Mouse (Mus musculus): ENCODE measurements around the gene Ppm1k. TPM values are rescaled to one million over a fixed set of nuclear protein-coding genes. Genes with fewer than 3 reads are reported as not detected.

The Ppm1k gene
- polyA plus RNA-seq, 1 experiment from 2014 or later = 0.81 TPM

GRCm38 (mm10) chr6:57541737-57542335 lies 6.6 kb upstream of the Ppm1k start:
- WGBS = 84% methylated on average over 1 of the region's 1 CpGs
- Histone ChIP-seq H3K9ac (ENCODE audit: low read depth, low read length) (no peak overlapping the region), H3K4me2 (replicated peaks; ENCODE audit: low read depth) (no peak overlapping the region), H3K27me3 (replicated peaks; ENCODE audit: control insufficient read depth, insufficient read depth, low read length) (no peaks in the 10 kb centered on the region), H3K4me3 (ENCODE audit: low read depth, low read length) (no peak overlapping the region), H3K27ac (ENCODE audit: low read depth, low read length) (no peak overlapping the region), H3K4me1 (replicated peaks; ENCODE audit: control insufficient read depth, insufficient read depth, low read length) (no peaks in the 10 kb centered on the region), H3K36me3 (ENCODE audit: control insufficient read depth, insufficient read depth) (no peaks in the 10 kb centered on the region), H3K9me3 (ENCODE audit: control insufficient read depth) (no peaks in the 10 kb centered on the region)
- no peak for ATAC-seq
- TF ChIP-seq CTCF (IDR thresholded peaks at IDR 0.05; ENCODE audit: low read depth) = no peak

- 61% methylated on average over 5 of the region's 5 CpGs for WGBS
- H3K36me3 ChIP-seq (ENCODE audit: control insufficient read depth, insufficient read depth) = no peaks in the 10 kb centered on the region
- H3K4me1 ChIP-seq (replicated peaks; ENCODE audit: control insufficient read depth, insufficient read depth, low read length) = no peaks in the 10 kb centered on the region
- no peak overlapping the region for H3K9ac ChIP-seq (ENCODE audit: low read depth, low read length)
- H3K4me3 ChIP-seq (ENCODE audit: low read depth, low read length) = no peak overlapping the region
- H3K4me2 ChIP-seq (replicated peaks; ENCODE audit: low read depth) = no peak overlapping the region
- H3K27me3 ChIP-seq (replicated peaks; ENCODE audit: control insufficient read depth, insufficient read depth, low read length) = no peaks in the 10 kb centered on the region
- no peak for ATAC-seq
- TF ChIP-seq CTCF (IDR thresholded peaks at IDR 0.05; ENCODE audit: low read depth) = no peak
- H3K9me3 ChIP-seq (ENCODE audit: control insufficient read depth) = no peaks in the 10 kb centered on the region
- H3K27ac ChIP-seq (ENCODE audit: low read depth, low read length) = no peak overlapping the region
Measured at GRCm38 (mm10) chr6:57540950-57541498, 5.8 kb upstream of the Ppm1k start.

- WGBS = 83% methylated on average over 5 of the region's 5 CpGs
- no peaks in the 10 kb centered on the region for H3K4me1 ChIP-seq (replicated peaks; ENCODE audit: control insufficient read depth, insufficient read depth, low read length)
- H3K27me3 ChIP-seq (replicated peaks; ENCODE audit: control insufficient read depth, insufficient read depth, low read length) = no peaks in the 10 kb centered on the region
- H3K4me3 ChIP-seq (ENCODE audit: low read depth, low read length) = no peak overlapping the region
- H3K9ac ChIP-seq (ENCODE audit: low read depth, low read length) = no peak overlapping the region
- no peak overlapping the region for H3K4me2 ChIP-seq (replicated peaks; ENCODE audit: low read depth)
- H3K27ac ChIP-seq (ENCODE audit: low read depth, low read length) = no peak overlapping the region
- no peak for ATAC-seq
- no peaks in the 10 kb centered on the region for H3K36me3 ChIP-seq (ENCODE audit: control insufficient read depth, insufficient read depth)
- no peak for TF ChIP-seq CTCF (IDR thresholded peaks at IDR 0.05; ENCODE audit: low read depth)
- no peaks in the 10 kb centered on the region for H3K9me3 ChIP-seq (ENCODE audit: control insufficient read depth)
Measured at GRCm38 (mm10) chr6:57537887-57538286, 2.6 kb upstream of the Ppm1k start.

GRCm38 (mm10) chr6:57535971-57536669 lies 852 bp upstream of the Ppm1k start:
- H3K4me2 ChIP-seq (replicated peaks; ENCODE audit: low read depth) = peak overlapping the region; percentile 85
- TF ChIP-seq CTCF (IDR thresholded peaks at IDR 0.05; ENCODE audit: low read depth) = no peak
- H3K27me3 ChIP-seq (replicated peaks; ENCODE audit: control insufficient read depth, insufficient read depth, low read length) = no peaks in the 10 kb centered on the region
- WGBS = 26% methylated on average over 14 of the region's 14 CpGs
- no peak overlapping the region for H3K9ac ChIP-seq (ENCODE audit: low read depth, low read length)
- peak overlapping the region; percentile 78 for H3K4me3 ChIP-seq (ENCODE audit: low read depth, low read length)
- peak overlapping the region; percentile 61; the same call in 1 of the 2 replicates for H3K27ac ChIP-seq (ENCODE audit: low read depth, low read length)
- no peaks in the 10 kb centered on the region for H3K9me3 ChIP-seq (ENCODE audit: control insufficient read depth)
- no peaks in the 10 kb centered on the region for H3K36me3 ChIP-seq (ENCODE audit: control insufficient read depth, insufficient read depth)
- 0 out of 2 replicates have a peak, but pooled peaks have one; percentile 27 for ATAC-seq
- H3K4me1 ChIP-seq (replicated peaks; ENCODE audit: control insufficient read depth, insufficient read depth, low read length) = no peaks in the 10 kb centered on the region

- Histone ChIP-seq H3K9me3 (ENCODE audit: control insufficient read depth) (no peaks in the 10 kb centered on the region), H3K4me2 (replicated peaks; ENCODE audit: low read depth) (peak overlapping the region; percentile 85), H3K36me3 (ENCODE audit: control insufficient read depth, insufficient read depth) (no peaks in the 10 kb centered on the region), H3K4me1 (replicated peaks; ENCODE audit: control insufficient read depth, insufficient read depth, low read length) (no peaks in the 10 kb centered on the region), H3K27ac (ENCODE audit: low read depth, low read length) (peak overlapping the region; percentile 74), H3K9ac (ENCODE audit: low read depth, low read length) (peak overlapping the region; percentile 59), H3K27me3 (replicated peaks; ENCODE audit: control insufficient read depth, insufficient read depth, low read length) (no peaks in the 10 kb centered on the region), H3K4me3 (ENCODE audit: low read depth, low read length) (peak overlapping the region; percentile 78)
- TF ChIP-seq CTCF (IDR thresholded peaks at IDR 0.05; ENCODE audit: low read depth) = no peak
- peak; percentile 14 for ATAC-seq
- WGBS = under 1% methylated on average over 31 of the region's 31 CpGs
Measured at GRCm38 (mm10) chr6:57534611-57535286, 519 bp downstream of the Ppm1k start.

GRCm38 (mm10) chr6:57534231-57534610 lies 1.0 kb downstream of the Ppm1k start:
- no peak for TF ChIP-seq CTCF (IDR thresholded peaks at IDR 0.05; ENCODE audit: low read depth)
- Histone ChIP-seq H3K27me3 (replicated peaks; ENCODE audit: control insufficient read depth, insufficient read depth, low read length) (no peaks in the 10 kb centered on the region), H3K4me2 (replicated peaks; ENCODE audit: low read depth) (peak overlapping the region; percentile 85), H3K9ac (ENCODE audit: low read depth, low read length) (peak overlapping the region; percentile 59), H3K4me3 (ENCODE audit: low read depth, low read length) (peak overlapping the region; percentile 78), H3K36me3 (ENCODE audit: control insufficient read depth, insufficient read depth) (no peaks in the 10 kb centered on the region), H3K9me3 (ENCODE audit: control insufficient read depth) (no peaks in the 10 kb centered on the region), H3K27ac (ENCODE audit: low read depth, low read length) (peak overlapping the region; percentile 74; the same call in 1 of the 2 replicates), H3K4me1 (replicated peaks; ENCODE audit: control insufficient read depth, insufficient read depth, low read length) (no peaks in the 10 kb centered on the region)
- WGBS = 3% methylated on average over 8 of the region's 8 CpGs
- no peak for ATAC-seq
